Mouse (Mus musculus) layer of hippocampus, adult 9-11 months (tissue): ENCODE results near the gene Grm2.

Experiments
- DNase-seq: peaks from one replicate; pipeline ENCODE4 v3.0.0; 2022

Grm2 gene

GRCm38 (mm10) chr9:106655884-106656720, at the start of gene Grm2:
Gene Grm2 (minus strand): TSS chr9:106656082.
- DNase-seq: no peak

DNA sequence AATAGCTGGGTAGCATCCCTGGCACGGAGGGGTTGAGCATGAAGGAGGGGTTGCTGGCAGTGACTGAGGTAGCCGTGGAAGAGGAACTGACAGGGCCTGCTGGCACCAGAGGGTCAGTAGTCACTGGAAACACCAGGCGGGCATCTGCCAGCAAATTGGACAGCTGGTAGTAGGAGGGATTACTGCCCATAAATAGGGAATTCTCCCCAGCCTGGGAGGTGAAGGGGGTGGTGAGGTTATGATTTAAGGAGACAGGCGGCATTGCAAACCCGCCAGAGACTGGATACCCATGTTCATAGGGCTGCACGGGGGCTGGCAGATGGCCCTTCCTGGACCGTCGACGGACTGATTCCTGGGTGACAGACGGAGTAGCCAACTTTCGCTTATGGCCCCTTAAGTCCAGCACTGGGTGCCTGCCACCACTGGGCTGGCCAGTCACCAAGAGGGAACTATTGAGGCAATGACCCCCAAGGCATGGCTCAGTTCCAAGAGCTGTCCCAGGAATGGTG, 37.1 kb upstream of the Grm2 start:
- DNase-seq: no peak

DNA sequence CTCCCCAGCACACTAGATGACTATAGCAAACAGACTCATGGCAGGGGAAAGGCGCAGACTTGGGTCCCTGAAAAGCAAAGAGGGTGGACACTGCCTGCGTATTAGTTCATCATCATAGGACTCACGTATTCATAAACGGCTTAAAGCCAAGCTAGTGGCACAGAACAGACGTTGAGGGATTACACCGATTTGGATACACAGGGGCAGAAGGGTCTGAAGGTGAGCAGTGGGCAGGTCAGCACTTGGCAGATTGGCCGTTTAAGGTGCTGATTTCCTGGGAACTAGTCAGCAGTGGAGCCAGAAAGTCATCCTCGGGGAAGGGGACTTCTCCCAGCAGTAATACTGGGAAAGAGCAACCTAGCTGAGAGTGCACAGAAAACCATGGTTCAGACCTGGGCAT, 33.0 kb upstream of the Grm2 start:
- DNase-seq: no peak

DNA sequence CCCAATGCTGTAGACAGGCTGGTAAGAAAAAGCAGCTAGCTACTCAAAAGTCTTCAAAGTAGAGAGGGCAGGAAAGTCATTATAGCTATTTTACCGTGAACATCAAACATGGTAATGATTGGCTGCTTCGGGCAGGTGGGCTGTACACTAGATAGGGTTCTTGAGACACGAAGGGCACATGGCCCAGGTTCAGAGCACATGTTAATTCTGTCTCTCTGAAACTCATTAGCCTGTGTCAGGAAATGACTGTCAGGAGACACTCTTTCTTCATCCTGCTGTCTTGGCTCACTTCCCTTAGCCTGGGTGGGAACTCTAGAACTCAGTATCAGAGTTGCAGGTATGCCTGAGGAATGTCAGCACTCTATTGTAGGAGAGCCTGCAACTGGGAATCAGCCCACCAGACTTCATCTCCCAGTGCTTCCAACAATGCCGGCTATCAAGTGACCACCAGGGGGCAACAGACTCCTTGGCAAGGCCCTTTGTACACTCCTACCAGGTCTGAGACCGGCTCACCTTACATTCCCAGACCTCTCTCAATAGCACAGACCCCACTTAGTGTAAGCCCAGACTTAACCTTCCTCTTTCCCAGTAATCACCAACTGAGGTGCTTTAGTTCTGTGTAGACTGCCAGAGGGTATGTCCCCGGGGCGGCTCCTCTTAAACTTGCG, 31.2 kb upstream of the Grm2 start:
- DNase-seq: peak; percentile 71

GRCm38 (mm10) chr9:106685249-106686101, 29.6 kb upstream of the Grm2 start, which contains the start of gene Tex264:
Gene Tex264 (minus strand): TSS chr9:106685927.
- DNase-seq: peak; percentile 92

GRCm38 (mm10) chr9:106684918-106685248, 29.0 kb upstream of the Grm2 start:
- no peak for DNase-seq

DNA sequence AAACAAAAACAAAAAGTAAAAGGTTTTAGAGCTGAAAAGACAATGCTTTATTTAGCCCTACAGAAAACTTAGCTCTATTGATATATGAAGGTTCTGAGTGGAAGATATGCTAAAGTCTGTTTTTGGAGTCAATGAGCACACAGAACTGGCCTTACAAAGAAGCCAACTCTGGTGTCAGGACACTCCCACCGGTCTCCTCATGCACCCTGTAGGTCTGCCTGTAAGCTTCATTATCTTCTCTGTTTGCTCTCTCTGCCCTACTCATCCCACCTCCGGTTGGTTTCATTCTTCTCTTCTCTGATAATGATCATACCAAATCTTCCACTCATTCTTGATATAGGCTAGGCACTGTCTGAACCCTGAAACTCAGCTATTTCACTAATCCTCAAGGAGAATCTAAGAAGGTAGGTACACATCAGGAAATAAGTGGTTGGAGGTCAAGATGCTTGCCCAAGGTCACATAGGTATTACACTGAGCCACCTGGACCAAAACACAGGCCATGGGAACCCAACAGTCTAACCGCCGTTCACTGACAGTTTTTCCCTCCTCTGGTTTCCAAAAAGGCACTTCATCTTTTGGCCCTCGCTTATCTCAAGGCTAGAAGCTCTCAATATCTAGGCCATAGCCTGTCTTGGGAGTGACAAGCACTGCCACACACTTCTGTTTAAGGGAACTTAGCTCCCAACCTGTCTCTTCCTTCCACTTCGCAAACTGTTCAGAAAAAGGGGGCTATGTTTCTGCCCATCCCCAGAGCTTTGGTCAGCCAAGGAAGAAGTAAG, 28.4 kb upstream of the Grm2 start:
- DNase-seq: no peak

DNA sequence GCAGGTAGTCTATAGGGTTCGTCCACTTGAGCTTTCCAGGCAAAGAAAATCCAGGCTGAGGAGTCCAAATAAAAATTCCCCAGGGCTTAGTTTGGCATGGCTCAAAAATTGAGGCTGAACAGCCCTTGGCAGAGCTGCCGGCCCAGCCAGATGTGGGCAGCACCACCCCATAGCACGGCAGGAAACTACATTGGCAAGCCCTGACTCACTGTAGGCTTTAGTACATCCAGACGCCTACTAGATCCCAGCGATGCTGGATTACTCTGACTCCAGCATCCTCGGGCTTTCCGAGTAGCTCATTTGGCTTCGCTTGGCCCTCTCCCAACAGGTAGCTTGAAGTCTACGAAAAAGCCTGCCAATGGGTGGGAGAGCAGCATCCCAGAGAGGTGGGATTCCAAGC, 25.1 kb upstream of the Grm2 start:
- no peak for DNase-seq

DNA sequence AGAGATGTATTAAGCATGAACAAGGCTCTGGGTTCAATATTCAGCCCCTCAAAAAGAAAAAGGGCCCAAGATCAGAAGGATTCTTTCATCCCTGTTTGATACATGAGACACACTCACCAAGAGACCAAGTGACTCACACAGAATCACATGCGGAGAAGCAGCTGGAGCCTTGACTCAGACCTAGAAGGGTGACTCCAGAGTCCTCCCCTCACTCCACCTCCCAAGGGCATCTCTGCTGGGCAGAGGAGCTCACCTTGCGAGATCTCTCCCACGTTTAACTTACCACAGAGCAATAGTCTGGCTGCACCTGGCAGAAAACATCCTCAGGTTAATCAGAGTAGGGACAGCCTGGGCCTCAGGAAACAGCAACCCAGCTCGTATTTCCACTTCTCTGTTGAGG, 22.4 kb upstream of the Grm2 start:
- no peak for DNase-seq

- DNase-seq: no peak
These were observed 21.8 kb upstream of the Grm2 start for GRCm38 (mm10) chr9:106677702-106678101.

DNA sequence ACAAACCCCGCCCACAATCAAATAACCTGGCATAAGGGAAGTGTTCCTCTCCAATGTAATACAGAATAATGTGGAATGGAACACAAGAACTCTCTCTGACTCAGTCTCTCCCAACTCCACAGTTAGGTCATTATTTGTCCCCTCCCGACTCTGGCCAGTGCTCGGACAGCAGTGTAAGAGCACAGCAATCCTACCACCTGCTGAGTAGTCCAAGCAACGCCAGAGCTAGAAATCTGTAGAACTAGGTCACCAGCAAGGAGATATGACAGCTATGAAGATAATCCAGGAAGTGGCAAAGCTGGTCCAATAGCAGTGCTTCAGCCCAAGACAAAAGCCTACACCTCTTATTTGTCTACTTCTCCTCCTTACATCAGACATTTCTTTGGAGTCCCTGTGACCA, 20.7 kb upstream of the Grm2 start:
- DNase-seq: no peak

DNA sequence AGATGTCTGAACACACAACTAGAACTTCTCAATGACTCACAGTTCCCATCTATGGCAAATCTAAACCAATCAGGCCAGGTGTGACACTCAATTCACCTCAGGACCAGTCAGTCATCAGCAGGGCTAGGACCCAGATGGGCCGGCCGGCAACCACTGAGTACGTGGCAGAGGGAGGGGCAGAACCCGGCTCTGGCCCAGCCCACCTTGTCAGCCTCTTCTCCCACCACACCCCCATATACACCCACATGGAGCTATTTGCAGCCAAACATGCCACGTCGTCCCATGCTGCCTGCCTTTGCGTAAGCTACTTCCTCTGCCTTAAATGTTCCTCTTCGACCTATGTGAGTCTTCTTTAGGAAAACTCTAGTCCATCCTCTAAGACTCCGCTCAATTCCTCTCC, 20.1 kb upstream of the Grm2 start:
- peak; percentile 47 for DNase-seq

- DNase-seq: peak; percentile 82
These were observed 19.6 kb upstream of the Grm2 start for GRCm38 (mm10) chr9:106675480-106675879.

- no peak for DNase-seq
These were observed 18.0 kb upstream of the Grm2 start for GRCm38 (mm10) chr9:106673860-106674259.

- DNase-seq: no peak
These were observed 9.0 kb upstream of the Grm2 start for GRCm38 (mm10) chr9:106664856-106665255.

GRCm38 (mm10) chr9:106664433-106664832, 8.6 kb upstream of the Grm2 start:
- DNase-seq: peak; percentile 91

- no peak for DNase-seq
These were observed 7.3 kb upstream of the Grm2 start for GRCm38 (mm10) chr9:106663200-106663599.

DNA sequence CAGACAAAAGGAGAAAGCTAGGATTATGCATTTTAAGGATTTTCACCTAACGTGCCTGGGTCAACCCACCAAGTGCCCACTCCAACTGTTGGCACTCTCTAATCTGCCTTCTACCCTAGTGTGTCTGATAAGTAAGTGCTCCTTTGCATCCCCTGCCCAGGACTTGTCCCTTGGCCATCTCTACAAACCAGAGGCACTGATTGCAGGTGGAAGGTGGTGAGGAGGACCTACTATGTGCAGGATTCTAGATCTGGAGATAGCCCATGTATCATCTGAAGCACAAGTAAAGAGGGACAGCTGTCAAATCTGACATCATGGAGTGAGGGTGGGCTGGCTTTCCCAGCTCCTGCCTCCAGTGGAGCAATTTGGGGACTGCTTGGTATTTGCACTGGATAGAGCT, 4.1 kb upstream of the Grm2 start:
- no peak for DNase-seq

GRCm38 (mm10) chr9:106659441-106659840, 3.6 kb upstream of the Grm2 start:
- no peak for DNase-seq

- DNase-seq: no peak
These were observed 1.7 kb upstream of the Grm2 start for GRCm38 (mm10) chr9:106657592-106657991.

DNA sequence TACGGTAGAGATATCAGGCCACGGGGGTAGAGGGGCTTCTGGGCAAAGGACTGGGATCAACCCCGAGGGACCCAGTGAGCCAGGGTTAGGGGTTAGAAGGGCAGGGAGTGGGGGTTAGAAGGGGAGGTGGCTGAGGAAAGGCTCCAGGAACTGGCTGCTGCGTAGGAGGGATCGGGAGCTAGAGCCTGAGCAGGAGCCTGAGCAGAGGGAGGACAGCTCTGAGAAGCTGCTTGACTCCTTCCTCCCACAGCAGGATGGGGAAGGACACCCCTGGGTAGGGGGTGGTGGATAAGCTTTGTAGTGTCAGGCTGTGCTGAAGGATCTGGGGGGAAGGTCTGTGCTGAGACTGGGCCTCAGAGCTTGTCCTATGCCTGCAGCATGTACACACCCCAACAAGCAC, 938 bp upstream of the Grm2 start:
- no peak for DNase-seq

DNA sequence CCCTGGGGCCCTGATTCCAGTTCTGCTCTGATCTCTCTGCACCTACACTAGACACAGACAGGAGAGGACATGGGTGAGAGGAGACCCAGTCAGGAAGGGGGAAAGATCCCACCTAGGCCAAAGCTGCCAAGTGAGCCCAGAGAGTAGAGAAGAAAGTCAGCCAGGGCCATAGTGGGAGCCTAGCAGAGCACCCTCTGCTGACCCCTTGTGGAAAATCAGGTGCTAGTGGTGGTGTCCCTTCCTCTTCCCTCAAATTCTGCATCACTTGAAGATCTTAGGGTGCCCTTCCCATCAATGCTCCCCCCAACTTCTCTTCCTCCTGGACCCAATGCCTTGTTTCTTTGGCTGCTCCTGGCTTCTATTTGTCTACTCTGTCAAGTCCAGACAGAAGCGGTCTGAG, 3.2 kb downstream of the Grm2 start:
- DNase-seq: no peak

- DNase-seq: no peak
These were observed 8.7 kb downstream of the Grm2 start for GRCm38 (mm10) chr9:106647226-106647625.
